Mouse (Mus musculus) CH12.LX (cell line): ENCODE measurements around the gene Kcnj6. TPM values are rescaled to one million over a fixed set of nuclear protein-coding genes. Genes with fewer than 3 reads are reported as not detected.

ENCODE experiments used
- DNase-seq: peaks from one replicate; pipeline ENCODE4 v3.0.0-alpha.2; 2013; ENCODE audit errors: extremely low read depth
- H3K27ac ChIP-seq: 2 replicates; pipeline ENCODE4 v1.5.1; 2012; ENCODE audit warnings: low read depth, mild to moderate bottlenecking, control low read depth, moderate library complexity; ENCODE audit not compliant: insufficient read depth
- H3K27me3 ChIP-seq: replicated peaks from 2 replicates; pipeline ENCODE3; 2012; ENCODE audit warnings: inconsistent platforms
- H3K36me3 ChIP-seq, 2 experiments: replicated peaks in 1 of 2; 2 replicates each; pipeline versions ENCODE3 to v1.6.1; 2012; ENCODE audit warnings: inconsistent platforms in 1 of 2, low read length in 1 of 2, mild to moderate bottlenecking in 1 of 2, mixed read lengths in 1 of 2, moderate library complexity in 1 of 2; ENCODE audit not compliant: control insufficient read depth in 1 of 2, insufficient read depth in 1 of 2
- H3K4me1 ChIP-seq, 2 experiments: 2 replicates each; pipeline ENCODE4 v1.6.1; 2012; ENCODE audit warnings: inconsistent platforms in 1 of 2, moderate library complexity in 1 of 2; ENCODE audit not compliant: insufficient read depth in 2 of 2, control insufficient read depth in 1 of 2
- H3K4me2 ChIP-seq: 2 replicates; pipeline ENCODE4 v1.6.1; 2012; ENCODE audit warnings: low read depth, mild to moderate bottlenecking, control low read depth; ENCODE audit not compliant: poor library complexity, insufficient read depth, severe bottlenecking
- H3K4me3 ChIP-seq, 3 experiments: fragments of 150-350 bp in 1 of 3; sonication (generic) in 1 of 3; replicated peaks in 1 of 3; 2 replicates each; pipeline versions ENCODE3 to v1.5.1; 2011 to 2012; ENCODE audit warnings: low read depth in 2 of 3, low read length in 2 of 3, mild to moderate bottlenecking in 2 of 3, moderate library complexity in 2 of 3, control low read depth in 1 of 3, improper control_type of control experiment in 1 of 3, inconsistent platforms in 1 of 3, mixed read lengths in 1 of 3; ENCODE audit not compliant: poor library complexity in 1 of 3
- H3K79me2 ChIP-seq: replicated peaks from 2 replicates; pipeline ENCODE4 v1.6.1; 2012; ENCODE audit warnings: mild to moderate bottlenecking, moderate library complexity; ENCODE audit not compliant: control insufficient read depth, poor library complexity, insufficient read depth, severe bottlenecking; ENCODE audit errors: extremely low read depth
- H3K9ac ChIP-seq: 2 replicates; pipeline ENCODE4 v1.6.1; 2012; ENCODE audit warnings: low read depth, mild to moderate bottlenecking, control low read depth, moderate library complexity; ENCODE audit not compliant: insufficient read depth
- H3K9me3 ChIP-seq: replicated peaks from 2 replicates; pipeline ENCODE3; 2012; ENCODE audit warnings: low read length, inconsistent platforms, mixed read lengths
- CHD1 ChIP-seq: IDR thresholded peaks from 2 replicates; pipeline ENCODE4 v1.6.1; 2012; ENCODE audit warnings: low read depth, low read length, improper control_type of control experiment, inconsistent platforms
- CTCF ChIP-seq, 2 experiments: IDR thresholded peaks in 1 of 2; conservative IDR thresholded peaks in 1 of 2; 2 replicates each; pipeline ENCODE4 v1.5.1; 2011 to 2012; ENCODE audit warnings: low read depth in 2 of 2, low read length in 2 of 2, improper control_type of control experiment in 1 of 2, inconsistent platforms in 1 of 2, mild to moderate bottlenecking in 1 of 2, moderate library complexity in 1 of 2
- EP300 ChIP-seq: IDR thresholded peaks from 2 replicates; pipeline ENCODE4 v1.6.1; 2011; ENCODE audit warnings: low read length, improper control_type of control experiment
- MAX ChIP-seq: IDR thresholded peaks from 2 replicates; pipeline ENCODE4 v1.6.1; 2011; ENCODE audit warnings: low read length, improper control_type of control experiment
- MXI1 ChIP-seq: IDR thresholded peaks from 2 replicates; pipeline ENCODE4 v1.6.1; 2011; ENCODE audit warnings: mild to moderate bottlenecking, low read depth, low read length, improper control_type of control experiment
- NELFE ChIP-seq: IDR thresholded peaks from 2 replicates; pipeline ENCODE4 v1.6.1; 2011; ENCODE audit warnings: low read depth, low read length, improper control_type of control experiment
- PAX5 ChIP-seq: IDR thresholded peaks from 2 replicates; pipeline ENCODE4 v1.6.1; 2012; ENCODE audit warnings: low read length, inconsistent platforms, mixed read lengths
- POLR2A ChIP-seq: IDR thresholded peaks from 2 replicates; pipeline ENCODE4 v1.6.1; 2011; ENCODE audit warnings: low read depth, mild to moderate bottlenecking, improper control_type of control experiment, low read length
- SMC3 ChIP-seq: IDR thresholded peaks from 2 replicates; pipeline ENCODE4 v1.6.1; 2011; ENCODE audit warnings: low read depth, low read length, improper control_type of control experiment
- TCF12 ChIP-seq: IDR thresholded peaks from 2 replicates; pipeline ENCODE4 v1.6.1; 2014; ENCODE audit warnings: low read depth, mild to moderate bottlenecking, inconsistent platforms, low read length, improper control_type of control experiment
- UBTF ChIP-seq: IDR thresholded peaks from 2 replicates; pipeline ENCODE4 v1.6.1; 2012; ENCODE audit warnings: low read depth, mild to moderate bottlenecking, inconsistent platforms, low read length, improper control_type of control experiment, moderate library complexity
- USF1 ChIP-seq: IDR thresholded peaks from 2 replicates; pipeline ENCODE4 v1.6.1; 2014; ENCODE audit warnings: low read depth, mild to moderate bottlenecking, inconsistent platforms, low read length, improper control_type of control experiment
- USF2 ChIP-seq: conservative IDR thresholded peaks from 2 replicates; pipeline ENCODE4 v1.6.1; 2011; ENCODE audit warnings: low read depth, low read length, improper control_type of control experiment
- ZMIZ1 ChIP-seq: IDR thresholded peaks from 2 replicates; pipeline ENCODE4 v1.6.1; 2012; ENCODE audit warnings: low read depth, mild to moderate bottlenecking, inconsistent platforms, low read length, improper control_type of control experiment
- ZNF384 ChIP-seq: IDR thresholded peaks from 2 replicates; pipeline ENCODE4 v1.6.1; 2012; ENCODE audit warnings: low read depth, low read length, improper control_type of control experiment, inconsistent platforms
- dilution Hi-C: fragments of 300-500 bp; cut with MboI; formaldehyde crosslinking; loops from 2 replicates; pipeline ENCODE4 v1.14.3; 2020; ENCODE audit warnings: low sequenced_read_pairs; ENCODE audit not compliant: extremely low pct_unique_long_range_greater_than_20kb, extremely low pct_ligation_motif_present
- in situ Hi-C: fragments of 300-500 bp; cut with MboI; formaldehyde crosslinking; loops from 3 replicates; pipeline ENCODE4 v1.14.3; 2019; ENCODE audit warnings: low sequenced_read_pairs, low pct_ligation_motif_present, low pct_unique_long_range_greater_than_20kb, mixed read lengths
- polyA plus RNA-seq: library from polyadenylated mRNA; unstranded; fragments of >175 nt; gene quantifications from 2 replicates; pipeline ENCODE4 v1.2.1, GENCODE M21; 2012; ENCODE audit warnings: low read depth; ENCODE audit not compliant: insufficient read length
- total RNA-seq, 2 experiments: library from RNA; depleted of rRNA; stranded (reverse); fragments of 300-350 nt in 1 of 2; fragments of >200 nt in 1 of 2; gene quantifications; 2 replicates each; pipeline ENCODE4 v1.2.3; 2012 to 2014

Kcnj6 gene
- total and polyA plus RNA-seq, 3 experiments, result not detected

DNA sequence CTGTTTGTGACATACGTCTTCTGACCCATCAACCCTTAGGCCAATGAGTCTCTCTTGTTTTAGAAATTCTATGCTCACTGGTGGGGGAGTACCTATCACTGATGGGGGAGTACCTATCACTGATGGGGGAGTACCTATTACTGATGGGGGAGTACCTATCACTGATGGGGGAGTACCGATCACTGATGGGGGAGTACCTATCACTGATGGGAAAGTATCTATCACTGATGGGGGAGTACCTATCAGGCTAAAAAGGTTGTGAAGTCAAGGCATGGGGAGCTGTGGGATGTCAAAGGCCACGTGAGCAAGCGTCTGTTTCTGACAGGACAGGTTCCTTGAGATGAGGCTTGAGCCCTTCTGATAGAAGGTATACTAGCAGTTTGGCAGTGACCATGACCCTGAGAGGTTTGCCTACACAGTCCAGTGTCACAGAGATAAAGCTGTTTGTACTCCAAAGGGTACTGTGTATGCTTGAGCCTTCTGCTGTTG lies 105.3 kb downstream of the Kcnj6 start (continued):
- TF ChIP-seq MAX, result peak; percentile 63; the same call in 1 of the 2 replicates
- TF ChIP-seq NELFE, result no peak
- TF ChIP-seq ZMIZ1, result no peak
- TF ChIP-seq USF1, result peak; percentile 71

DNA sequence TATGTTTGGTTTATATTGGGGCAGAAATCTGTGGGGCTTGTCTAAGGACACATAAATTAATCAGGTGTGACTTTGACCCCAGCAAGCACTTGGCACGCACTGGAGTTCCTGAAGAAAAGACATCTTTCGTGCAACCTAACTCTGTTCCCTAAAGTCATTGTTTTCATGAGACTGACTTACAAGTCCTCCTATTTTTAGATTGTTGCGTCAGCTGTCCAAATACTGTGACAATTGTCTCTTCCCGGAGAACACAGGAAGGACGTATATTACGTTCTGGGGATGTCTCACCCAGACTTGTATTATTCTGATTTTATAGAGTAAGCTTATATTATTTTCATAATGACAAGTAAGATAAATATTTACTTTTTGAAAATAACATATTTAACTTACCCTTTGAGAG lies 106.9 kb downstream of the Kcnj6 start:
- H3K4me3 ChIP-seq, result no peak overlapping the region
- dilution Hi-C loops (no loop called here), in situ Hi-C loops (no loop called here)
- H3K4me2 ChIP-seq, result no peak overlapping the region
- peaks cover 5% of the 10 kb centered on the region for H3K27me3 ChIP-seq
- H3K79me2 ChIP-seq, result no peaks in the 10 kb centered on the region
- H3K9me3 ChIP-seq, result peaks cover 14% of the 10 kb centered on the region
- no peak overlapping the region for H3K9ac ChIP-seq
- H3K4me1 ChIP-seq, result peaks cover 11 to 18% of the 10 kb centered on the region in 2 experiments; a peak in 3 of 4 replicates
- no peaks in the 10 kb centered on the region for H3K36me3 ChIP-seq
- H3K27ac ChIP-seq, result no peak overlapping the region
- no peak for DNase-seq
- TF ChIP-seq SMC3 (no peak), PAX5 (no peak), TCF12 (no peak), MAX (no peak)

DNA sequence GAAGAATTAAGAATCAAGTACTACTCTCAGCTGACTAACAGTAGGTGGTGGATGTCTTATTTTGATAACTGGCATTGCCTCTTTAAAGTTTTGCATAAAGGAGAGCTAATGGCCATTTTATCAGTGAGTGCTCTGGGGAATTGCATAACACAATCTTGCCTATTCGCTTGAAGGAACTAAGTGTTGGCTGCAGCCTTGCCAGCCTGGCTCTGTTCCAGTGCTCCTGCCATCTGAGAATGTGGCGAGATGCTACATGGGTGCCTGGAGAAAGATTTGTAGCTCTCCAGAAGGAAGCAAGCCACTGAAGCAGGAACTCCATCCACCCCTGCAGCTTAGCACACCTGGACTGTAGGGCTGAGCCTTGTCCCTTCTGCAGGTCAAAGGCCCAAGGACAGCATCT lies 107.4 kb downstream of the Kcnj6 start:
- no peaks in the 10 kb centered on the region for H3K36me3 ChIP-seq
- in situ Hi-C loops, result no loop called here
- peaks cover 2% of the 10 kb centered on the region for H3K27me3 ChIP-seq
- no peaks in the 10 kb centered on the region for H3K79me2 ChIP-seq
- peaks cover 14% of the 10 kb centered on the region for H3K9me3 ChIP-seq
- no peak overlapping the region for H3K9ac ChIP-seq
- no peak overlapping the region for H3K4me2 ChIP-seq
- H3K4me3 ChIP-seq, result no peak overlapping the region
- TF ChIP-seq POLR2A (no peak), CHD1 (no peak), ZNF384 (no peak), USF2 (no peak), EP300 (no peak), CTCF (conservative IDR thresholded peaks at IDR 0.05 in 1 of 2, IDR thresholded peaks at IDR 0.05 in 1 of 2; ENCODE audit: low read depth in 2 of 2, low read length in 2 of 2) (no peak), UBTF (no peak), MXI1 (no peak)
- TF ChIP-seq, all 38 proteins: peak for 0
- no peak for DNase-seq
- no peak overlapping the region for H3K27ac ChIP-seq
- peaks cover 11 to 18% of the 10 kb centered on the region in 2 experiments; a peak in 3 of 4 replicates for H3K4me1 ChIP-seq
- dilution Hi-C loops, result no loop called here
